Comparison of ENCODE assay signal across 17 mouse cellular contexts in the genomic region with DNA sequence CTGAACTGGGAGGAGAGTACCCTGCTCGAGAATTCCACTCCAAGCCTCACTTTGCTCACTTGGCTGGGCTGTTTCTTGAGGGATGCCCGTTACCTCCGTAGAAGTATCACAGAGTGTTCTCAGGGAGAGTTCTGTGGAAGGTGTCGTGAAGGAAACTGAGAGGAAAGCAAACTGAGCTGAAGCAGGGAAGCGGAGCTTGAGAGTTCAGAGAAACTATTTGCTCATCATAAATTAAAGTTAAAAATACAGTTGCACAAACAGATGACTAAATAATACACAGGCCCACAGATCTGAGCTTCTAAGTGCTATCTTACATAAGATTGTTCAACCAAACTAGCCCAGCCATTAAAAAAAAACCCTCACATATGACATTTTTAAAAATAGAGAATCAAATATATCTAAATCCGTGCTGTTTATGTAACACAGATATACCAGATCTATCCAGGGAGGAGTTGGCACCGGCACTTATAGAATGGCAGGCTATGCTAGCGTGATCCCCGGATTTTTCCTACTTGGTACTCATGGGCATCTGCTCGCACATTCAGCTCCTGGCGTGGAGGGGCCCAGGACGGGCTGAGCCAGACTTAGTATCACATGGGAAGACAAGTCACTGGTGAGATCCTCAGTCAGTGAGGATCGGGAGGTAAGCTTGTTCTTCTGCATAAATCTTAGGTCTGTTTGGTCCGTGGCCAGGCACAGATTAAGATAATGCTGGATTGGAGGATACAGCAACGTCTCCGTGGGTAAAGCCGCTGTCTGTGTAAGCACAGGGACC. TPM values are rescaled to one million over a fixed set of nuclear protein-coding genes. Genes with fewer than 3 reads are reported as not detected.
DNase-seq lines count a peak whose midpoint lies in the region; ATAC-seq and TF ChIP-seq lines count a peak whose summit lies in the region.
"Had no signal": no experiment of that assay in that cellular context is flagged by ENCODE, and none has a peak within 500 bp of the region (broad histone marks: within the 10 kb centered on the region; RNA-seq: fewer than 3 reads in every experiment).

No protein-coding gene starts in this region.

- no peaks in the 10 kb centered on the region for H3K4me1 ChIP-seq in lung, postnatal 0 days (ENCODE audit: insufficient read depth, low read depth, low read length)

- no peak for TF ChIP-seq EP300 in lung, postnatal 0 days (IDR thresholded peaks at IDR 0.05)

- ATAC-seq in lung, postnatal 0 days: no peak; the same call in 1 of the 2 replicates
- ATAC-seq in CD4-positive, CD25-positive, alpha-beta regulatory T cell, adult 4 months: no peak
- ATAC-seq: inflammation-experienced regulatory T-cells, adult 6 months had no signal

- H3K27me3 ChIP-seq in lung, postnatal 0 days (replicated peaks; ENCODE audit: insufficient read depth, low read length): no peaks in the 10 kb centered on the region

- no peaks in the 10 kb centered on the region for H3K9me3 ChIP-seq in lung, postnatal 0 days (ENCODE audit: low read length)
- H3K9me3 ChIP-seq: embryonic facial prominence, embryonic 10.5 days had no signal

- H3K4me3 ChIP-seq in lung, postnatal 0 days (ENCODE audit: low read depth, low read length): no peak overlapping the region
- peak overlapping the region; percentile 34 for H3K4me3 ChIP-seq in left cerebral cortex, adult 2 months
- H3K4me3 ChIP-seq: embryonic facial prominence, embryonic 10.5 days; myocyte had no signal

- TF ChIP-seq CTCF in lung, postnatal 0 days (IDR thresholded peaks at IDR 0.05): no peak
- TF ChIP-seq CTCF in left cerebral cortex, adult 2 months (IDR thresholded peaks at IDR 0.05): no peak

- no peaks in the 10 kb centered on the region for H3K36me3 ChIP-seq in lung, postnatal 0 days (ENCODE audit: insufficient read depth, low read length)
- H3K36me3 ChIP-seq: embryonic facial prominence, embryonic 10.5 days had no signal

- intact Hi-C loops in left cerebral cortex, adult 2 months (cut with DNase I): loop anchor here (1.0 kb wide), 1 partner anchor 13 kb away; no protein-coding TSS in a partner anchor

- DNase-seq in cerebellum, postnatal 25 days: peak; percentile 24 to 42
- DNase-seq in cerebellum, adult 9-10 months: no peak
- DNase-seq in lung, postnatal 0 days (ENCODE audit: low spot score): peak; percentile 22
- DNase-seq in lung, postnatal 10 days: no peak
- peak; percentile 54 to 66 for DNase-seq in left cerebral cortex, adult 2 months (ENCODE audit: extremely low spot score in 1 of 2, low spot score in 2 of 2)
- peak; percentile 78 for DNase-seq in right cerebral cortex, postnatal 25 days
- DNase-seq in spleen, adult 18-20 months: no peak
- DNase-seq: cerebellum, adult 11-12 months; heart, postnatal 14 days; kidney, postnatal 10 days; lung, adult 18-20 months; thymus, adult 18-20 months had no signal

- H3K27ac ChIP-seq in lung, postnatal 0 days (ENCODE audit: low read length): no peak overlapping the region
- peak overlapping the region; percentile 90 for H3K27ac ChIP-seq in left cerebral cortex, adult 2 months
- H3K27ac ChIP-seq: embryonic facial prominence, embryonic 10.5 days had no signal

- H3K9ac ChIP-seq in lung, postnatal 0 days (replicated peaks; ENCODE audit: low read depth): no peak overlapping the region

- 52% methylated on average over 17 of the region's 17 CpGs for WGBS in lung, postnatal 0 days

- H3K4me2 ChIP-seq in lung, postnatal 0 days (replicated peaks; ENCODE audit: low read depth, low read length): no peak overlapping the region

RNA-seq across cellular contexts. Expression of a gene that starts 11.7 kb away (rescaled TPM):
- polyA plus RNA-seq in lung, postnatal 0 days (2015; fragmentation: Nextera tagmentation; extraction: Ambion mirVana): 12.6 and 14.7 TPM in 2 replicates
- 10 to 100 TPM; 46.7 to 50.8 TPM for total RNA-seq in left cerebral cortex, adult 2 months (2021)
- not detected for polyA plus RNA-seq in CD4-positive, CD25-positive, alpha-beta regulatory T cell, adult 4 months (2017; shearing (Covaris generic))
- total RNA-seq: megakaryocyte-erythroid progenitor cell, adult 5-6 weeks had no signal

Comparison
In these comparisons a context has a peak if more than half of its experiments do, and no peak if none do; other contexts are left out.
1. DNase-seq: peak in cerebellum, postnatal 25 days (2 of 2), lung, postnatal 0 days (single experiment), left cerebral cortex, adult 2 months (2 of 2) and right cerebral cortex, postnatal 25 days (single experiment); none in cerebellum, adult 9-10 months (single experiment), lung, postnatal 10 days (single experiment) and spleen, adult 18-20 months (0 of 2).
2. RNA of a gene that starts 11.7 kb away (polyA plus RNA-seq): 12.6 to 14.7 TPM in lung, postnatal 0 days; not detected in CD4-positive, CD25-positive, alpha-beta regulatory T cell, adult 4 months; every median in the first group is over 10 times any median in the second.